Mouse (Mus musculus): ENCODE results near the gene Ssr2.

Ssr2 gene

DNA sequence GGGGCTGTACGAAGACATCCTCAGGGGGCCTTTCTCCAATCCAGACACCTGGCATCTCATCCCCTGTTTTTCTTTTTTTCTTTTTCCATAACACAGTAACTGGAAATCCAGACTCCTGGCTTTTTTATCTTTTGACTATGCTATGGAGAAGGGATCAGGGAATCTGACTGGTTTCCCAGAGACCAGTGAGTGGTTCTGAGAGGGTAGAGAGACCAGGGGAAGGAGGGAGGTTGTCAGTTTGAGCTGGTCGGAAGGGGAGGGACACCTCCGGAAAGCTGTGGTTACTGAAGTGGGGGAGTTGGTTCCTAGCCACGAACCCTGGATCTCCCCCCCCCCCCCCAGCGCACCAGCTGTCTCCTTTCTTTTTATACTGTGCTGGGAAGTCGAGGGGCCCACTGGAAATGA is 47.3 kb downstream of the Ssr2 start:
- in situ Hi-C loops (cut with MboI, MseI) = no loop called here

DNA sequence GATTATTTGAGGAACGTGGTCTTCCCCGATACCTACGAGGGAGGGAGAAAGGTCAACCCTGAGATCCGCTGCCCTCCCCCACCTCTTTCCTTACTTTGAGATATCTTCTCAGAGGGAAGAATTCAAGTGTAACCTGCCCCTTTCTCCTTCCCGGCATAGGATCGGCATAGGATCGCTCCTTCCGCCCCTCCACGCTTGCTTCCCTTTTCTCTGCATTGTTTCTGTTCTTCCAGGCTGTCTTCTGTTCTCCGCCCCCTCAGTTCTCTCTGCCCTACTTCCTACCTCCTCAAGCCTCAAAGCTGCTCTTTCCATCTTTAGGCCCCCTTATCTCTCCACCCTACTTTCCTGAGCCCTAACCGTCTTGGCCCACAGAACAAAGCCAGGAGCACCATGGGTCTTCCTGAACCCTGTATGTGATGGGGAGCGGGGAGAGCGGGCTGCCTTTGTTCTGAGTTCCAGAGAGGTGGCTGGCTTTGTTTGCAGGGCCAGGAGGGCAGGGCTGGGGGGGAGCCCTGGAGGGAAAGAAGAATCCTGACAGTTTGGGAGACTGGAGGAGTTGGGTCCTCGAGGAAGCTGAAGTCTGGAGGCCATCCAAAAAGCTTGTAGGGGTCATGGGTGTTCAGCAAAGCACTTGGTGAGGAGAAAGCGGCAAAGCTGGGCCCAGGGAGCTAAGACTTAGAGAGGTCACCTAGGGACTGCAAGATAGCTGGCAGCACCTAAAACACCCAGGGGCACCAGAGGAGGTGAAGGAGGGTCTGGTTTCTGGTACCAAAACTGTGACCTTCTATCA is 47.9 kb downstream of the Ssr2 start:
- in situ Hi-C loops (cut with MboI, MseI) = no loop called here

- in situ Hi-C loops (cut with MboI, MseI) = no loop called here
Measured at GRCm38 (mm10) chr3:88624324-88624723, 48.6 kb downstream of the Ssr2 start.

DNA sequence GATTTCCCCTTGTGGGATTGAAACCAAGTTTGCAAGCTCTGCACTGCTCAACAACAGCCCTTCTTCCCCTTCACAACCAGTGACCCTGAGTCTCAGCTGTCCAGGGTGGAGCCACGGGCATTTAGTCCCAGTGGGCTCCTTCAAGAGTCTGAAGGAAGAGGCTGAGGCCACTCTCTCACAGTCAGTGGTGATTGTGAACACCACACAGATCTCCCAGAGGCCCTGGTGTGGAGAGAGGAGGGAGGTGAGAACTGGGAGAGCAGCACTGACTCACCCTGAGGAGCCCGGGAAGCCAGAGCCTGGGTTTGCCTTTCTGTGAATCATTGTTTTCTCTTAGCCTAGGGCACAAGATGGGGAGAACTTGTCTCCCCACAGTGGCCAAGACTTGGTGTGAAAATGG is 49.3 kb downstream of the Ssr2 start:
- in situ Hi-C loops (cut with MboI, MseI) = no loop called here

GRCm38 (mm10) chr3:88625531-88625930 is 49.9 kb downstream of the Ssr2 start:
- in situ Hi-C loops (cut with MboI, MseI) = no loop called here

DNA sequence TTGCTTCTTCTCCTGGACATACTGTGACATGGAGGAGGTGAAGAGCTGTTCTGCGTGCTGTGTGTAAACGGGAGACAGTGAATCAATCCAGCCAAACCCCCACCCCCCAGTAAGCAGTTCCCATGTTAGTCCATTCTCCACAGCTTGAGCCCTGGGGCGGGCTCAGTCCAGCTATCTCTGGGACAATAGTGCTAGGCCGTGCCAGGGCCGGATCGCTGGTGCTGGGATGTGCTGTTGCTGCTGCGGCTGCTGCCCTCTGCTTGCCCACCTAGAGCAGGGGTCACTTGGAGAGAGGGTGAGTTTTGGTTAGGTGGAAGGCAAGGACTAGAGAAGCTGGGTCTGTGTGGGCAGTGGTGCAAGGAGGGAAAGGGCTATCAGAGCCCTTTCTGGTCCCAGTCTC is 50.6 kb downstream of the Ssr2 start:
- in situ Hi-C loops (cut with MboI, MseI) = no loop called here

GRCm38 (mm10) chr3:88627114-88627513 is 51.4 kb downstream of the Ssr2 start:
- in situ Hi-C loops (cut with MboI, MseI) = no loop called here

DNA sequence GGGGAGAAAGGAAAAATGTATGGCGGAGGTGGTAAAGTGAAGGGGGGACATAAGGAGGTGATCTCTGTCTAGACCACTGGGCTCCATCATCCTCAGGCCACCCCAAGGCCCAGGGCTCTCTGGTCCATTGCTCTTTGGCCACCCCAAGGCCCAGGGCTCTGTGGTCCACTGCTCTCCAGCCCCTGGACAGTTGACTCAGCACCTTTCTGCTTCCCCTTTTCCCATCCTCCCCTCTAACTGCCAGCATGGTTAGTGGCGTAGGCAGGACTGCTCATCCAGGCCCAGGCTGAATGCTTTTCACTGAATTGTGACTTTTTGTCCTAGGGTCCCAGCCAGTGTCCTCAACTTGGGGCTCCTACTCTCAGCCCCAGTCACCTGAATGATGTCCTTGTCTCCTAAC is 51.9 kb downstream of the Ssr2 start:
- in situ Hi-C loops (cut with MboI, MseI) = no loop called here

DNA sequence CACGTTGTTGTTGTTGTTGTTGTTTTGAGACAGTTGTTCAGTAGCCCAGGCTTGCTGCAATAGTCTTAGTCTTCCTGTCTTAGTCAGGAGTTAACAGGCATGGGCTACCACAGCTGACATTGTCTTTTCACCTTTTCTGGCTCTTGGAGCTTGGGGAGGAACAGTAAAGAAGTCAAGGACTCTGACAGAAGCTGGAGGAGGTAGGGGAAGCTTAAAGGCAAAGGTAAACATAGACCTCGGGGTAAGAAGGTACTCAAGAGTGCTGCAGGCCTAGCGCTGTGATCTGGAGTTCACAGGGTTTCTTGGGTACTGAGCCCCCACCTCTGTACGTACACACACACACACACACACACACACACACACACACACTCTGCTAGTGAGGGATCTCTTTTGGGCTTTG is 53.1 kb downstream of the Ssr2 start:
- in situ Hi-C loops (cut with MboI, MseI) = no loop called here

GRCm38 (mm10) chr3:88629244-88629643 is 53.6 kb downstream of the Ssr2 start:
- in situ Hi-C loops (cut with MboI, MseI) = no loop called here

DNA sequence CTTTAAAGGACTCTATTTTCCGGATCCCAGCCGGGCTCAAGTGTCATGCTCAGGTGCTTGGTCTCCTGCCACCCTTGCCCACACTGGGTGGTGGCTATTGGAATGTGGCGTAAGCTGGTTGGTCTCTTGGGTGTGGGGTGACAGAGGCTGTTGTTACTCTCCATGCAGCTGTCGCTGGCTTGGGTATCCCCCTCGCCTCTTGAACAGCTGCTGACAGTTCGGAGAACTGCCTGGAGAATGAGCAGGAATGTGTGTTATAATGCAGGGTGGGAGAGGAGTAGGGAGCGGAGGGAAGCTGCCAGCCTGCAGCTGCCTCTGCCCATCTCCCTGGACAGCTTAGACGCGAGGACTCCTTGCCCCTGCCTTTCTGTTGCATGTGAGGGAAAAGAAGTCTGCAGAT is 54.3 kb downstream of the Ssr2 start:
- in situ Hi-C loops (cut with MboI, MseI) = loop anchor here in 1 of 2 experiments (5.0 kb wide), 1 partner anchor 67 kb away; no protein-coding TSS in a partner anchor

DNA sequence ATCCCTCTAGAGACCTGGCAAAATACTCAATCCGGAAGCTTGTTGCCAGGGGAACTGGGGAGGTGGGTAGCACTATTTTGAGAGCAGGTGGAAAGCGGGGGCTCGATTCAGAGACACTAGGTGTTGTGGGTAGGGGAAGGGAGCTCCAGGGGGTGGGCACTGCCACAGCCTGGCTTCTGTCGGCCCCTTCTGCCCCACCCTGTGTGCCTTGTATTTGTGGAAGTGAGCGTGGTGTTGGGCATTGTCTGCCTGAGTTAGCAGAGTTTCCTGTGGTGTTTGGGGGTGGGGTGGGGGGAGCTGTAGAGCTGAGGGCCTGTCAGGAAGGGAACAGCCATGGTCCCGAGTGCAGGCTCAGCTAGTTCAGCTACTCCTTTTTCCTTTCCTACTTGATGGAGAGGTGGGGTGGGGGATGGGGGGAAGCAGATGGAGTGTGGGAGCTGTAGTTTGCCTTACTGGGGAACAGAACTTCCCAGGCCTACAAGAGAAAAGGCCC is 55.2 kb downstream of the Ssr2 start:
- in situ Hi-C loops (cut with MboI, MseI) = loop anchor here in 1 of 2 experiments (5.0 kb wide), 1 partner anchor 66 kb away; no protein-coding TSS in a partner anchor

- in situ Hi-C loops (cut with MboI, MseI) = loop anchor here in 1 of 2 experiments (5.0 kb wide), 1 partner anchor 65 kb away; no protein-coding TSS in a partner anchor
Measured at GRCm38 (mm10) chr3:88631921-88632587, 56.4 kb downstream of the Ssr2 start.

DNA sequence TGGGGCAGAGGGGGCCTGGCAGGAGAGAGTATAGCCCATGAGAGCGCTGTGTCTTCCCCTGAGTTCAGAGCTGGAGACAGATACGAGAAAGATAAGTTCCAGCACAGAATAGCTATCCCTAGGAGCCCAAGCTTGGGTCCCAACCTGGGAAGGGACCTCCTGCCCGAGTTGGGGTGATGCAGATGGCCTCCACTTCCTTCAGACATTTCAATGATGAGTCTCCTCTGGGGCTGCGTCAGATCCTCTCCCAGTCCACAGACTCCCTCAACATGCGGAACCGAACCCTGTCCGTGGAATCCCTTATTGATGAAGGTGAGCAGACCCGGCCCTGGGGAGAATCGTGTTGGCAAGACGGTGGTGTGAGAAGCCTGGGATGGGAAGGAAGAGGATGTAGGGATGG is 57.4 kb downstream of the Ssr2 start:
- in situ Hi-C loops (cut with MboI, MseI) = loop anchor here in 1 of 2 experiments (5.0 kb wide), 1 partner anchor 64 kb away; no protein-coding TSS in a partner anchor

- in situ Hi-C loops (cut with MboI, MseI) = loop anchor here in 1 of 2 experiments (5.0 kb wide), 1 partner anchor 323 kb away; no protein-coding TSS in a partner anchor
Measured at GRCm38 (mm10) chr3:88635506-88636275, 60.0 kb downstream of the Ssr2 start.

DNA sequence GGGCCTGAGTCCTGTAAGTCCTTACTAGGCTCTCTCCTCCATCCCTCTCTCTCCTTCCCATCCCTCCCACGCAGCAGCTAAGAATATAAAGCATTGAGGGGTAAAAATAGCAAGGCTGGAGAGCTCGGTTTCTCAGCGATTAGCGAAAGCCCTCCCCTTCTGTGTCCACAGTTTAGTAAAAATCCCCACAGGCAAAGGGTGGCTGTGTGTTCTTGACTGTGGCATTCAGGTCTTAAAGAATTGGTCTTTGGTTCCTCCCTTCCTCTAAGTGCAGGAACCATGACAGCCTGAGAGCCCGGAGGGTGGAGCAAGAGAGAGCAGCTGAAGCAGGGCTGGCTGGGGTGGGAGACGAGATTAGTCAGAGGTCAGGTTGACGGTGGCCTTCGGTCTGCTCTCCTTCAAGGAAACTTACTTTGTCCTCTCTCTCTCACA is 60.9 kb downstream of the Ssr2 start:
- in situ Hi-C loops (cut with MboI, MseI) = loop anchor here in 1 of 2 experiments (5.0 kb wide), 1 partner anchor 324 kb away; no protein-coding TSS in a partner anchor

- in situ Hi-C loops (cut with MboI, MseI) = loop anchor here in 1 of 2 experiments (5.0 kb wide), 1 partner anchor 325 kb away; no protein-coding TSS in a partner anchor
Measured at GRCm38 (mm10) chr3:88637134-88637533, 61.5 kb downstream of the Ssr2 start.

Data from T-helper 17 cell (primary cell).